Mouse (Mus musculus): ENCODE data around the gene H2afy2. TPM values are rescaled to one million over a fixed set of nuclear protein-coding genes. Genes with fewer than 3 reads are reported as not detected.
A peak's percentile ranks its signal among the peaks of the same experiment; 100 is the strongest.

Gene H2afy2
- polyA plus RNA-seq, 1 experiment from 2014 or later: 23.9 TPM

GRCm38 (mm10) chr10:61715462-61715837, 68.5 kb downstream of the H2afy2 start:
- 2% methylated on average over 11 of the region's 11 CpGs for WGBS
- Histone ChIP-seq H3K27me3 (replicated peaks; ENCODE audit: insufficient read depth, low read length) (no peaks in the 10 kb centered on the region), H3K4me2 (replicated peaks; ENCODE audit: low read depth, low read length) (peak overlapping the region; percentile 83), H3K4me3 (ENCODE audit: low read depth, low read length) (peak overlapping the region; percentile 52), H3K9ac (replicated peaks; ENCODE audit: low read depth) (0 out of 2 replicates have a peak overlapping the region, but pooled peaks have one; percentile 29), H3K36me3 (ENCODE audit: insufficient read depth, low read length) (no peaks in the 10 kb centered on the region), H3K27ac (ENCODE audit: low read length) (peak overlapping the region; percentile 26; the same call in 1 of the 2 replicates), H3K4me1 (ENCODE audit: insufficient read depth, low read depth, low read length) (peaks cover 2% of the 10 kb centered on the region; the same call in 1 of the 2 replicates), H3K9me3 (ENCODE audit: low read length) (no peaks in the 10 kb centered on the region)
- ATAC-seq (peak; percentile 15), DNase-seq (ENCODE audit: low spot score) (no peak)
- TF ChIP-seq CTCF (IDR thresholded peaks at IDR 0.05) (no peak), EP300 (IDR thresholded peaks at IDR 0.05) (no peak)

- no peak for TF ChIP-seq CTCF (IDR thresholded peaks at IDR 0.05)
Observed at GRCm38 (mm10) chr10:61714771-61715461, 69.0 kb downstream of the H2afy2 start, which contains the start of gene Aifm2. Gene Aifm2, plus strand, starts transcription at chr10:61715263.

GRCm38 (mm10) chr10:61714146-61714545, 69.8 kb downstream of the H2afy2 start:
- TF ChIP-seq CTCF (IDR thresholded peaks at IDR 0.05) (no peak), EP300 (IDR thresholded peaks at IDR 0.05) (no peak)
- no peak for ATAC-seq

More at GRCm38 (mm10) chr10:61714771-61715461, 69.0 kb downstream of the H2afy2 start, which contains the start of gene Aifm2:
- ATAC-seq (peak; percentile 97), DNase-seq (ENCODE audit: low spot score) (peak; percentile 95)
- Histone ChIP-seq H3K4me3 (ENCODE audit: low read depth, low read length) (peak within 1 kb of the TSS; percentile 52), H3K4me2 (replicated peaks; ENCODE audit: low read depth, low read length) (peak within 1 kb of the TSS; percentile 83), H3K9ac (replicated peaks; ENCODE audit: low read depth) (0 out of 2 replicates have a peak within 1 kb of the TSS, but pooled peaks have one; percentile 29), H3K4me1 (ENCODE audit: insufficient read depth, low read depth, low read length) (peaks cover 2% of the 10 kb centered on the region; the same call in 1 of the 2 replicates), H3K9me3 (ENCODE audit: low read length) (no peaks in the 10 kb centered on the region), H3K27me3 (replicated peaks; ENCODE audit: insufficient read depth, low read length) (no peaks in the 10 kb centered on the region), H3K27ac (ENCODE audit: low read length) (peak within 1 kb of the TSS; percentile 26; the same call in 1 of the 2 replicates), H3K36me3 (ENCODE audit: insufficient read depth, low read length) (no peaks in the 10 kb centered on the region)
- 16% methylated on average over 26 of the region's 36 CpGs for WGBS

GRCm38 (mm10) chr10:61713601-61714000, 70.3 kb downstream of the H2afy2 start:
- TF ChIP-seq CTCF (IDR thresholded peaks at IDR 0.05) (no peak), EP300 (IDR thresholded peaks at IDR 0.05) (no peak)

More at GRCm38 (mm10) chr10:61714146-61714545, 69.8 kb downstream of the H2afy2 start:
- Histone ChIP-seq H3K36me3 (ENCODE audit: insufficient read depth, low read length) (no peaks in the 10 kb centered on the region), H3K27me3 (replicated peaks; ENCODE audit: insufficient read depth, low read length) (no peaks in the 10 kb centered on the region), H3K4me2 (replicated peaks; ENCODE audit: low read depth, low read length) (no peak overlapping the region), H3K4me3 (ENCODE audit: low read depth, low read length) (no peak overlapping the region), H3K9ac (replicated peaks; ENCODE audit: low read depth) (no peak overlapping the region), H3K4me1 (ENCODE audit: insufficient read depth, low read depth, low read length) (peaks cover 2% of the 10 kb centered on the region; the same call in 1 of the 2 replicates), H3K9me3 (ENCODE audit: low read length) (no peaks in the 10 kb centered on the region), H3K27ac (ENCODE audit: low read length) (no peak overlapping the region)
- no peak for DNase-seq (ENCODE audit: low spot score)
- 94% methylated on average over 4 of the region's 4 CpGs for WGBS

GRCm38 (mm10) chr10:61706412-61707375, 77.3 kb downstream of the H2afy2 start:
- no peaks in the 10 kb centered on the region for H3K9me3 ChIP-seq (ENCODE audit: low read length)
- WGBS: 70% methylated on average over 6 of the region's 6 CpGs
- no peak for TF ChIP-seq EP300 (IDR thresholded peaks at IDR 0.05)
- TF ChIP-seq CTCF (IDR thresholded peaks at IDR 0.05): no peak
- H3K4me3 ChIP-seq (ENCODE audit: low read depth, low read length): no peak overlapping the region
- no peak overlapping the region for H3K27ac ChIP-seq (ENCODE audit: low read length)
- H3K4me1 ChIP-seq (ENCODE audit: insufficient read depth, low read depth, low read length): no peaks in the 10 kb centered on the region
- DNase-seq (ENCODE audit: low spot score): peak; percentile 18
- ATAC-seq: peak; percentile 69
- no peak overlapping the region for H3K9ac ChIP-seq (replicated peaks; ENCODE audit: low read depth)
- H3K4me2 ChIP-seq (replicated peaks; ENCODE audit: low read depth, low read length): no peak overlapping the region
- H3K27me3 ChIP-seq (replicated peaks; ENCODE audit: insufficient read depth, low read length): no peaks in the 10 kb centered on the region
- H3K36me3 ChIP-seq (ENCODE audit: insufficient read depth, low read length): no peaks in the 10 kb centered on the region

More at GRCm38 (mm10) chr10:61713601-61714000, 70.3 kb downstream of the H2afy2 start:
- no peaks in the 10 kb centered on the region for H3K36me3 ChIP-seq (ENCODE audit: insufficient read depth, low read length)
- H3K27me3 ChIP-seq (replicated peaks; ENCODE audit: insufficient read depth, low read length): no peaks in the 10 kb centered on the region
- peaks cover 2% of the 10 kb centered on the region; the same call in 1 of the 2 replicates for H3K4me1 ChIP-seq (ENCODE audit: insufficient read depth, low read depth, low read length)
- no peaks in the 10 kb centered on the region for H3K9me3 ChIP-seq (ENCODE audit: low read length)
- no peak for DNase-seq (ENCODE audit: low spot score)
- H3K9ac ChIP-seq (replicated peaks; ENCODE audit: low read depth): no peak overlapping the region
- no peak overlapping the region for H3K27ac ChIP-seq (ENCODE audit: low read length)
- H3K4me3 ChIP-seq (ENCODE audit: low read depth, low read length): no peak overlapping the region
- H3K4me2 ChIP-seq (replicated peaks; ENCODE audit: low read depth, low read length): no peak overlapping the region
- ATAC-seq: no peak
- 72% methylated on average over 3 of the region's 3 CpGs for WGBS

GRCm38 (mm10) chr10:61704663-61705062, 79.3 kb downstream of the H2afy2 start:
- Histone ChIP-seq H3K4me3 (ENCODE audit: low read depth, low read length) (no peak overlapping the region), H3K27me3 (replicated peaks; ENCODE audit: insufficient read depth, low read length) (no peaks in the 10 kb centered on the region), H3K4me1 (ENCODE audit: insufficient read depth, low read depth, low read length) (no peaks in the 10 kb centered on the region), H3K9ac (replicated peaks; ENCODE audit: low read depth) (no peak overlapping the region), H3K36me3 (ENCODE audit: insufficient read depth, low read length) (0 out of 2 replicates have a peak, but pooled peaks cover 6% of the 10 kb centered on the region), H3K4me2 (replicated peaks; ENCODE audit: low read depth, low read length) (no peak overlapping the region), H3K27ac (ENCODE audit: low read length) (no peak overlapping the region), H3K9me3 (ENCODE audit: low read length) (no peaks in the 10 kb centered on the region)
- WGBS: 68% methylated on average over 4 of the region's 4 CpGs
- DNase-seq (ENCODE audit: low spot score): no peak
- ATAC-seq: no peak
- TF ChIP-seq EP300 (IDR thresholded peaks at IDR 0.05) (no peak), CTCF (IDR thresholded peaks at IDR 0.05) (no peak)

Data from lung, postnatal 0 days (tissue).